Mouse (Mus musculus): ENCODE results near the gene Cnga2.

GRCm38 (mm10) chrX:71963275-71963912, 28.3 kb upstream of the Cnga2 start:
- no peak for TF ChIP-seq MYOG (IDR thresholded peaks at IDR 0.05; ENCODE audit: control insufficient read depth, extremely low read depth, insufficient read length)
- TF ChIP-seq CTCF (IDR thresholded peaks at IDR 0.05; ENCODE audit: control insufficient read depth, insufficient read depth, insufficient read length) = no peak
- no peak for TF ChIP-seq MAX (IDR thresholded peaks at IDR 0.05)

All from C2C12 (cell line).